Mouse (Mus musculus) lung, postnatal 0 days (tissue): ENCODE measurements around the gene Il17a. TPM values are rescaled to one million over a fixed set of nuclear protein-coding genes. Genes with fewer than 3 reads are reported as not detected.

Source experiments
- ATAC-seq: fragments of 200-750 bp; cut with Nextera tagmentation; 2 replicates; pipeline ENCODE4 v1.8.0; 2017; ENCODE audit warnings: moderate library complexity
- DNase-seq: peaks from one replicate; pipeline ENCODE4 v3.0.0-alpha.2; 2016; ENCODE audit warnings: low spot score
- H3K27ac ChIP-seq: fragments of 300-500 bp; sonication (generic); 2 replicates; pipeline ENCODE4 v1.5.1; 2014; ENCODE audit warnings: antibody characterized with exemption, mild to moderate bottlenecking, low read length, mixed read lengths
- H3K27me3 ChIP-seq: fragments of 300-500 bp; sonication (generic); replicated peaks from 2 replicates; pipeline ENCODE4 v1.6.1; 2014; ENCODE audit warnings: low read length, mixed read lengths; ENCODE audit not compliant: insufficient read depth
- H3K36me3 ChIP-seq: fragments of 300-500 bp; sonication (generic); 2 replicates; pipeline ENCODE4 v1.6.1; 2014; ENCODE audit warnings: low read length, mixed read lengths; ENCODE audit not compliant: insufficient read depth
- H3K4me1 ChIP-seq: fragments of 300-500 bp; sonication (generic); 2 replicates; pipeline ENCODE4 v1.6.1; 2014; ENCODE audit warnings: antibody characterized with exemption, low read depth, low read length, mixed read lengths; ENCODE audit not compliant: insufficient read depth
- H3K4me2 ChIP-seq: fragments of 300-500 bp; sonication (generic); replicated peaks from 2 replicates; pipeline ENCODE4 v1.6.1; 2014; ENCODE audit warnings: low read depth, mild to moderate bottlenecking, low read length, moderate library complexity, mixed read lengths
- H3K4me3 ChIP-seq: fragments of 300-500 bp; sonication (generic); 2 replicates; pipeline ENCODE4 v1.5.1; 2014; ENCODE audit warnings: low read depth, low read length
- H3K9ac ChIP-seq: fragments of 300-500 bp; sonication (generic); replicated peaks from 2 replicates; pipeline ENCODE4 v1.6.1; 2014; ENCODE audit warnings: low read depth, mild to moderate bottlenecking
- H3K9me3 ChIP-seq: fragments of 300-500 bp; sonication (generic); 2 replicates; pipeline ENCODE4 v1.6.1; 2016; ENCODE audit warnings: low read length, mixed read lengths
- CTCF ChIP-seq: IDR thresholded peaks from 2 replicates; pipeline ENCODE4 v1.5.1; 2016; ENCODE audit warnings: antibody characterized with exemption, mild to moderate bottlenecking
- EP300 ChIP-seq: IDR thresholded peaks from 2 replicates; pipeline ENCODE4 v1.6.1; 2016; ENCODE audit warnings: antibody characterized with exemption, mild to moderate bottlenecking, control low read depth
- WGBS: fragments of 180-500 bp; shearing (Covaris S2); extraction: QIAGEN DNeasy Blood & Tissue Kit; methylation state at CpG from one replicate; pipeline ENCODE4 v1.1.7; 2014; 5-methylcytosine and 5-hydroxymethylcytosine counted together
- microRNA counts: library from miRNA; unstranded; fragments of <30 nt; microRNA quantifications from one replicate; lab custom pipeline; 2015
- microRNA-seq: library from miRNA; unstranded; fragments of <30 nt; microRNA quantifications from one replicate; pipeline ENCODE4, GENCODE M21; 2016
- polyA plus RNA-seq: library from polyadenylated mRNA; unstranded; fragments of >200 nt; fragmentation: Nextera tagmentation; extraction: Ambion mirVana; gene quantifications from 2 replicates; pipeline ENCODE4 v1.2.1, GENCODE M21; 2015

Gene Il17a
- polyA plus RNA-seq, 1 experiment from 2014 or later, result not detected

DNA sequence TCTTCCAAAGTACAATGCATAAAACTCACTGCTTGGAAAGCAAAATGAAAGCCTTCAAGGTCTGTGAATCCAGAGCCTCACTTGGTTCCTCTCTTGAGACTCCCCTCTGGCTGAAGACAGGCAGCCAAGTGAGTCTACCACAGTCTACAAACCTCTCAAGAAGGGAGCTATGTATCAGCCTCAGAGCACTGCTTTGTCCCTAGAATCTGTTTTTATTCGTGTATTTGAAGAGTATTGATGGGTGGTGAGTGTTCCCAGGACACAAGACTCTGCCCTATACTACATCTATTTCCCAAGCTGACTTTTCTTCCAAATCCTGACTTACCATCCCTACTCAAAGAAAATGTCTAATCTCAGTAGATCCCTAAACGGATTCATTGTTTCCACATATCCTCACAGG, 47.7 kb downstream of the Il17a start:
- Histone ChIP-seq H3K36me3 (no peaks in the 10 kb centered on the region), H3K27ac (no peak overlapping the region), H3K4me2 (no peak overlapping the region), H3K9me3 (no peaks in the 10 kb centered on the region), H3K9ac (no peak overlapping the region), H3K4me3 (no peak overlapping the region), H3K27me3 (no peaks in the 10 kb centered on the region), H3K4me1 (no peaks in the 10 kb centered on the region)
- DNase-seq, result no peak
- no peak for ATAC-seq
- TF ChIP-seq EP300 (no peak), CTCF (no peak)
- WGBS, result 71% methylated on average over 2 of the region's 2 CpGs

MicroRNA genes within 50 kb of the gene (microRNA counts, 519-probe panel; counts per million panel counts)
- microRNA mmu-miR-133b (lab: Ali Mortazavi, UCI), result not detected

Small RNA genes lying within 50 kb of the gene (microRNA-seq; reads per million reads assigned to microRNA genes)
- gene Mir133b, result not detected

Other genes with a start within 250 kb of the Il17a start
- gene Pkhd1, start 112.8 kb upstream of the Il17a start, polyA plus RNA-seq, result 0.33 and 0.40 TPM in 2 replicates
- gene Il17f, start 59.7 kb downstream of the Il17a start, polyA plus RNA-seq, result not detected in 2 replicates
- gene Mcm3, start 89.4 kb downstream of the Il17a start, polyA plus RNA-seq, result 20.4 and 20.9 TPM in 2 replicates
- gene Paqr8, start 159.7 kb downstream of the Il17a start, polyA plus RNA-seq, result 4.8 and 8.3 TPM in 2 replicates
- gene Efhc1, start 220.7 kb downstream of the Il17a start, polyA plus RNA-seq, result 8.4 and 10.3 TPM in 2 replicates